Mouse (Mus musculus): ENCODE measurements around the gene Slc13a4.

The Slc13a4 gene

GRCm38 (mm10) chr6:35308037-35308436 lies at the start of gene Slc13a4:
Gene Slc13a4 (minus strand): TSS chr6:35308131.
- no peak for DNase-seq

GRCm38 (mm10) chr6:35355320-35355719 lies 47.4 kb upstream of the Slc13a4 start:
- no peak for DNase-seq

- no peak for DNase-seq
These were observed 46.7 kb upstream of the Slc13a4 start for GRCm38 (mm10) chr6:35354622-35354998.

GRCm38 (mm10) chr6:35353846-35354621 lies 46.1 kb upstream of the Slc13a4 start:
- DNase-seq, result no peak

GRCm38 (mm10) chr6:35353416-35353815 lies 45.5 kb upstream of the Slc13a4 start:
- no peak for DNase-seq

- no peak for DNase-seq
These were observed 44.9 kb upstream of the Slc13a4 start for GRCm38 (mm10) chr6:35352867-35353266.

GRCm38 (mm10) chr6:35351826-35352225 lies 43.9 kb upstream of the Slc13a4 start:
- no peak for DNase-seq

GRCm38 (mm10) chr6:35349784-35350183 lies 41.9 kb upstream of the Slc13a4 start:
- no peak for DNase-seq

GRCm38 (mm10) chr6:35338640-35339039 lies 30.7 kb upstream of the Slc13a4 start:
- DNase-seq, result no peak

GRCm38 (mm10) chr6:35337836-35338235 lies 29.9 kb upstream of the Slc13a4 start:
- no peak for DNase-seq

GRCm38 (mm10) chr6:35335452-35335851 lies 27.5 kb upstream of the Slc13a4 start:
- DNase-seq, result no peak

- no peak for DNase-seq
These were observed 26.3 kb upstream of the Slc13a4 start for GRCm38 (mm10) chr6:35334278-35334677.

- DNase-seq, result no peak
These were observed 25.7 kb upstream of the Slc13a4 start for GRCm38 (mm10) chr6:35333632-35334031.

- DNase-seq, result no peak
These were observed 22.9 kb upstream of the Slc13a4 start for GRCm38 (mm10) chr6:35330834-35331233.

GRCm38 (mm10) chr6:35329956-35330355 lies 22.0 kb upstream of the Slc13a4 start:
- no peak for DNase-seq

GRCm38 (mm10) chr6:35326111-35326515 lies 18.2 kb upstream of the Slc13a4 start, which contains the start of gene Fam180a:
Gene Fam180a (minus strand): TSS chr6:35326141.
- DNase-seq, result no peak

- no peak for DNase-seq
These were observed 16.4 kb upstream of the Slc13a4 start for GRCm38 (mm10) chr6:35324306-35324705.

- no peak for DNase-seq
These were observed 15.1 kb upstream of the Slc13a4 start for GRCm38 (mm10) chr6:35323046-35323445.

GRCm38 (mm10) chr6:35321105-35321504 lies 13.2 kb upstream of the Slc13a4 start:
- no peak for DNase-seq

- DNase-seq, result no peak
These were observed 11.9 kb upstream of the Slc13a4 start for GRCm38 (mm10) chr6:35319850-35320249.

GRCm38 (mm10) chr6:35313520-35313919 lies 5.6 kb upstream of the Slc13a4 start:
- DNase-seq, result no peak

- no peak for DNase-seq
These were observed 1.5 kb upstream of the Slc13a4 start for GRCm38 (mm10) chr6:35309406-35309805.

GRCm38 (mm10) chr6:35307136-35307535 lies 795 bp downstream of the Slc13a4 start:
- no peak for DNase-seq

GRCm38 (mm10) chr6:35303355-35303900 lies 4.5 kb downstream of the Slc13a4 start:
- DNase-seq, result no peak

- DNase-seq, result no peak
These were observed 5.3 kb downstream of the Slc13a4 start for GRCm38 (mm10) chr6:35302581-35302980.
